In the genomic region with DNA sequence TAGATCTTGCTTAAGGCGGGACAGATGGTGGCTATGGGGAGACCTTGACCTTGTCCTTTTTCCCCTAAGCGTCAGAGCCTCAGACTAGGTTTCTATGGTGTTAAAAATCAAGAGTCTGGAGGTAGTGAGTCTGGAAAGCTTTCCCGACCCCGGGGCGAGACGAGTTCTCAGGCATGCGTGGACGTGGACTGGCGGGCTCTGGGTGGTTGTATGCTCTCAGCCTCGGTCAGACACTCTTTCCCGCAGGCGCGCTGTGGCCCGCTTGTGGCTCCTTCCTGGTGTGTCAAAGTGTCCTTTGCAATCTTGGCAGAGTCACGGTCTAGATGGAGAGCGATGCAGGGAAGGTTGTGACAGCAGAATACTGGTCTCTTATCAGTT, we compare ENCODE assay signal across 8 mouse cellular contexts. TPM values are rescaled to one million over a fixed set of nuclear protein-coding genes. Genes with fewer than 3 reads are reported as not detected.
DNase-seq lines count a peak whose midpoint lies in the region; ATAC-seq lines count a peak whose summit lies in the region.

No protein-coding gene starts in this region.

- no peaks in the 10 kb centered on the region for H3K9me3 ChIP-seq in embryonic facial prominence, embryonic 10.5 days
- no peaks in the 10 kb centered on the region for H3K9me3 ChIP-seq in limb, embryonic 10.5 days (replicated peaks)

- peak; percentile 25 to 79 for DNase-seq in adrenal gland, adult (ENCODE audit: inconsistent age in 2 of 2, low spot score in 1 of 2)
- DNase-seq in adrenal gland, adult 8-10 months, result no peak
- DNase-seq in embryonic facial prominence, embryonic 10.5 days (ENCODE audit: low spot score), result no peak
- peak; percentile 21 to 39 for DNase-seq in heart, postnatal 36 days
- DNase-seq in limb, embryonic 10.5 days (ENCODE audit: low spot score), result no peak
- DNase-seq in retina, embryonic 14.5 days (ENCODE audit: low spot score), result peak; percentile 17
- DNase-seq in thymus, postnatal 25 days, result no peak

- no peak for ATAC-seq in CD4-positive, CD25-positive, alpha-beta regulatory T cell, adult 4 months

- H3K4me3 ChIP-seq in embryonic facial prominence, embryonic 10.5 days, result peak overlapping the region; percentile 63
- peak overlapping the region; percentile 58 for H3K4me3 ChIP-seq in limb, embryonic 10.5 days

- peaks cover 77% of the 10 kb centered on the region for H3K27me3 ChIP-seq in embryonic facial prominence, embryonic 10.5 days (replicated peaks; ENCODE audit: low read depth, poor library complexity, severe bottlenecking)
- peaks cover 78% of the 10 kb centered on the region for H3K27me3 ChIP-seq in limb, embryonic 10.5 days (ENCODE audit: low read depth, poor library complexity, severe bottlenecking)

- intact Hi-C loops in heart, postnatal 36 days (cut with DNase I), result loop anchor here (2.0 to 10.0 kb wide), 3 partner anchors 41 to 365 kb away; no protein-coding TSS in a partner anchor

- 2% methylated on average over 16 of the region's 16 CpGs for WGBS in embryonic facial prominence, embryonic 10.5 days
- 2% methylated on average over 16 of the region's 16 CpGs for WGBS in limb, embryonic 10.5 days

- no peak overlapping the region for H3K27ac ChIP-seq in embryonic facial prominence, embryonic 10.5 days (replicated peaks)
- no peak overlapping the region for H3K27ac ChIP-seq in limb, embryonic 10.5 days

- no peaks in the 10 kb centered on the region for H3K36me3 ChIP-seq in embryonic facial prominence, embryonic 10.5 days (replicated peaks)
- H3K36me3 ChIP-seq in limb, embryonic 10.5 days, result no peaks in the 10 kb centered on the region

- peaks cover 66% of the 10 kb centered on the region for H3K4me1 ChIP-seq in embryonic facial prominence, embryonic 10.5 days
- peaks cover 72% of the 10 kb centered on the region for H3K4me1 ChIP-seq in limb, embryonic 10.5 days

RNA-seq across cellular contexts. Expression of a gene that starts 1.3 kb away (rescaled TPM):
- 10 to 100 TPM; 10.0 to 30.1 (median 15.7) TPM for total RNA-seq in adrenal gland, adult 8-10 months (2022)
- 1.1 and 2.5 TPM in 2 replicates for polyA plus RNA-seq in embryonic facial prominence, embryonic 10.5 days (2016; fragmentation: Nextera tagmentation; extraction: Ambion mirVana)
- 10 to 100 TPM; 42.5 to 45.7 TPM for total RNA-seq in heart, postnatal 36 days (2021)
- 2.2 and 2.9 TPM in 2 replicates for polyA plus RNA-seq in limb, embryonic 10.5 days (2016; fragmentation: Nextera tagmentation; extraction: Ambion mirVana)
- polyA plus RNA-seq in CD4-positive, CD25-positive, alpha-beta regulatory T cell, adult 4 months (2017; shearing (Covaris generic)), result not detected

Comparison
In these comparisons a context has a peak if more than half of its experiments do, and no peak if none do; other contexts are left out.
1. DNase-seq: peak in adrenal gland, adult (2 of 2), heart, postnatal 36 days (2 of 2) and retina, embryonic 14.5 days (single experiment); none in adrenal gland, adult 8-10 months (single experiment), embryonic facial prominence, embryonic 10.5 days (single experiment), limb, embryonic 10.5 days (single experiment) and thymus, postnatal 25 days (single experiment).